Mouse (Mus musculus): ENCODE results near the gene Fam177a.
"Not testable (repeated sequence)": the region's sequence is repeated elsewhere in the genome, so short reads cannot be mapped to it uniquely, and the experiment has no call there.

Gene Fam177a

GRCm38 (mm10) chr12:55124242-55124641 is at the start of gene Fam177a:
Gene Fam177a, plus strand, starts transcription at chr12:55124469.
- not testable (repeated sequence) for DNase-seq (ENCODE audit: low spot score in 2 of 2)

- no peak for DNase-seq (ENCODE audit: low spot score in 2 of 2)
Observed at GRCm38 (mm10) chr12:55075296-55075695, 49.0 kb upstream of the Fam177a start.

DNA sequence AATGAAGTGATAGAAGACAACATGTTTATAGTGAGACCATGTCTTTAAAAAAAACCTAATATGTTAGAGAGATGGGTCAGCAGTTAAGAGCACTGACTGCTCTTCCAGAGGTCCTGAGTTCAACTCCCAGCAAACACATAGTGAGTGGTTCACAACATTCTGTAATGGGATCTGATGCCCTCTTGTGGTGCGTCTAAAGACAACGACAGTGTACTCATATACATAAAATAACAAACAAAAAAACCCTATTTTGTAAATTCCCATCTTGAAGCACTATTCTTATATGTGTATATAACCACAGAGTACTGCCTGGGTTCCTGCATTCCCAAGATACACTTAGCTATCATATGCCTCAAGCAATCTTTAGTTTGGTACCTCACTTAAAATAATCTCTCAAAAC is 45.6 kb upstream of the Fam177a start:
- DNase-seq (ENCODE audit: low spot score in 2 of 2), result not testable (repeated sequence)

DNA sequence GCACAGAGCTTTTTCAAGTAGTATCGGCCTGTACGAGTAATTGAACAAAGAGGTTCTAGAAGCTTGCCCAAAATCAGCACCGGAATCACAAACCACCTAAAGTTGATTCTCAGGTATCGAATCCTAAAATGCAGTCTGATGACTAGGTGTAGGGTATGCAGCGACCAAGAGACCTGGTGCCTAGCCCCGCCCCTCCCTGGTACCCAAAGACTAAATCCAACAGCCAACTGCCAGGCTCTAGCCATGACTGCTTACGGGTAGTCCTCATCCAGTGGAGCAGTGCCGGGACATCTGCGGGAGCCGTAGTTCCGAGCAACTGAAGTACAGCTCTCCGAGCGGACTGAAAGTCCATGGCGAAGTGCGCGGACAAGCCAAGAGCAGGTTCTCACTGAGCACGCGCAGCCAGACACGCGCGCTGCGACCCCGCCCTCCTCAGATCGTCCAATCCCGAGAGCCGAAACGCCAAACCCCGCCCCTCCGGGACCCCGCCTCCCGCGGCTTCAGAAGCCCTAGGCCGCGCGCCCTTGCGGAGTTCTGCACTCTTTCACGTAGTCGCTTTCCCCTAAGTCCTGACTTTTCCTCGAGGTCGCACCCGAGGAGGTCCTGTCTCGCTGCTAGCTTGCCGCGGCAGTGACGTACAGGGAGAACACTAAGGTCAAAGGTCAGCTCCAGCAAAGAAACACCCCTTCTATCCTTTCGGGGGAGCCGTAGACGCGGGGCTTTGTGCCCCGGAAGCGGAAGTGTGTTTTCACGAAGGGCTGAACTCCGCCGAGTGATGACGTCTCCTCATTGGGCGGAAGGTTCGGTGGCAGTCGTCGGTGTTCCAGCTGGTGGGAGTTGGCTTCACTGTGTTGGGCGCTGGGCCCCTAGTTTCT is 44.3 kb upstream of the Fam177a start, which contains the start of the genes 2700097O09Rik and Srp54a:
TSS of gene 2700097O09Rik (minus strand) at position 385 of the 875 bp plus-strand sequence.
TSS of gene Srp54a (plus strand) at position 537 of the 875 bp plus-strand sequence.
- peak; percentile 93 to 94 for DNase-seq (ENCODE audit: low spot score in 2 of 2)

- not testable (repeated sequence) for DNase-seq (ENCODE audit: low spot score in 2 of 2)
Observed at GRCm38 (mm10) chr12:55080601-55080942, 43.7 kb upstream of the Fam177a start.

DNA sequence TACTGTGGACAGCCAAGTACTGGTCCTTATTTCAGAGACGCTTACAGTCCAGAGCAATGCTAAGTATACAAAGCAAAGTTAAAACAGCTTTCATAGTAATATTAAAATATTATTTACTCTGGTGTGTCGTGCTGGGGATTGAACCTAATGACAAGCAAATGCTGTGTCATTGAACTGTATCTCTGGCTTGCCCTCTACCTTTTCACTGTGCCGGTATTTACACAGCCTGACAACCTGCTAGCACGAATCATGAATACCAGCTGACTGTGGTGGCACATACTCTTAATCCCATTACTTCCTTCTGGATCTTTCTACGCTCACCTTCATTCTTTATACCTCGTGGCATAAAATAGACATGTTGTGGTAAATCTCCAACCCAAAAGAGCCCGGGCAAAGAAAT is 32.1 kb upstream of the Fam177a start:
- not testable (repeated sequence) for DNase-seq (ENCODE audit: low spot score in 2 of 2)

DNA sequence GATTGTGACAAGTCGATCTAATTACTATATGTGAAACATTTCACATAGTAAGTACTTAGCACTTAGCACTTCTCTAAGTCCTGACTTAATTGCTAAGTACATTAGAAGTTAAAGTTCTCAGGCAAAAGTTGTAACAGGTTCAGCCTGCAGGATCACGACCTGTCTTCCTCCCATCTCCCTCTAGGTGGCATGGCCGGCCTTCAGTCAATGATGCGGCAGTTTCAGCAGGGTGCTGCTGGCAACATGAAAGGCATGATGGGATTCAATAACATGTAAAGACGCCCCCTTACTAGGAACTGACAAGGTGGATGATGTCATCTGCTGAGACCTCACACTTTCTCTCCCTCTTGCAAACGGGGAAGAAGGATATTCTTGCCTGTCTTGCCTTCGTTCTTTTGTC is 11.7 kb upstream of the Fam177a start:
- not testable (repeated sequence) for DNase-seq (ENCODE audit: low spot score in 2 of 2)

- not testable (repeated sequence) for DNase-seq (ENCODE audit: low spot score in 2 of 2)
Observed at GRCm38 (mm10) chr12:55124731-55125130, 462 bp downstream of the Fam177a start.

- DNase-seq (ENCODE audit: low spot score in 2 of 2), result not testable (repeated sequence)
Observed at GRCm38 (mm10) chr12:55135540-55135939, 11.3 kb downstream of the Fam177a start.

GRCm38 (mm10) chr12:55137859-55138258 is 13.6 kb downstream of the Fam177a start:
- DNase-seq (ENCODE audit: low spot score in 2 of 2), result not testable (repeated sequence)

GRCm38 (mm10) chr12:55154559-55155448 is 30.5 kb downstream of the Fam177a start, which contains the start of gene Srp54b:
Gene Srp54b, plus strand, starts transcription at chr12:55155104.
- DNase-seq (ENCODE audit: low spot score in 2 of 2), result not testable (repeated sequence)

- not testable (repeated sequence) for DNase-seq (ENCODE audit: low spot score in 2 of 2)
Observed at GRCm38 (mm10) chr12:55155449-55155783, 31.1 kb downstream of the Fam177a start.

GRCm38 (mm10) chr12:55167034-55167557 is 42.8 kb downstream of the Fam177a start:
- not testable (repeated sequence) for DNase-seq (ENCODE audit: low spot score in 2 of 2)

DNA sequence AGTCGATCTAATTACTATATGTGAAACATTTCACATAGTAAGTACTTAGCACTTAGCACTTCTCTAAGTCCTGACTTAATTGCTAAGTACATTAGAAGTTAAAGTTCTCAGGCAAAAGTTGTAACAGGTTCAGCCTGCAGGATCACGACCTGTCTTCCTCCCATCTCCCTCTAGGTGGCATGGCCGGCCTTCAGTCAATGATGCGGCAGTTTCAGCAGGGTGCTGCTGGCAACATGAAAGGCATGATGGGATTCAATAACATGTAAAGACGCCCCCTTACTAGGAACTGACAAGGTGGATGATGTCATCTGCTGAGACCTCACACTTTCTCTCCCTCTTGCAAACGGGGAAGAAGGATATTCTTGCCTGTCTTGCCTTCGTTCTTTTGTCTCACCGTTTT is 63.4 kb downstream of the Fam177a start:
- not testable (repeated sequence) for DNase-seq (ENCODE audit: low spot score in 2 of 2)

- not testable (repeated sequence) for DNase-seq (ENCODE audit: low spot score in 2 of 2)
Observed at GRCm38 (mm10) chr12:55189127-55189526, 64.9 kb downstream of the Fam177a start.

Data from spleen, postnatal 36 days (tissue).